Mouse (Mus musculus) G1E (cell line): ENCODE results near the gene Urgcp.

Experiments
- CTCF ChIP-seq: IDR thresholded peaks from 2 replicates; pipeline ENCODE4 v1.5.1; 2012; ENCODE audit warnings: low read depth, low read length, inconsistent platforms, mixed read lengths
- GATA1 ChIP-seq: IDR thresholded peaks from 2 replicates; pipeline ENCODE4 v1.6.1; 2012; ENCODE audit warnings: borderline replicate concordance, low read length, inconsistent platforms, mixed read lengths
- POLR2AphosphoS5 ChIP-seq: IDR thresholded peaks from 2 replicates; pipeline ENCODE4 v1.6.1; 2012; ENCODE audit warnings: low read depth, low read length, inconsistent platforms; ENCODE audit not compliant: insufficient replicate concordance
- TAL1 ChIP-seq: conservative IDR thresholded peaks from 2 replicates; pipeline ENCODE4 v1.6.1; 2012; ENCODE audit warnings: low read depth, low read length, inconsistent platforms, mixed read lengths

GRCm38 (mm10) chr11:5738888-5739632 lies 23.1 kb downstream of the Urgcp start:
- no peak for TF ChIP-seq CTCF
- TF ChIP-seq POLR2AphosphoS5 = no peak
- no peak for TF ChIP-seq GATA1
- no peak for TF ChIP-seq TAL1
